Mouse (Mus musculus) lung, adult 2 months (tissue): Measurements from ENCODE around the gene Map1a. TPM values are rescaled to one million over a fixed set of nuclear protein-coding genes. Genes with fewer than 3 reads are reported as not detected.

ENCODE experiments used
- DNase-seq: peaks from one replicate; pipeline ENCODE4 v3.0.0; 2022
- H3K4me1 ChIP-seq: fragments of 200-500 bp; 2 replicates; pipeline ENCODE4 v1.6.1; 2011; ENCODE audit warnings: low read length; ENCODE audit not compliant: control insufficient read depth, insufficient read depth
- H3K4me3 ChIP-seq: fragments of 200-500 bp; replicated peaks from 2 replicates; pipeline ENCODE3; 2011; ENCODE audit warnings: low read depth, mild to moderate bottlenecking, control low read depth, low read length; ENCODE audit errors: extremely low read depth
- CTCF ChIP-seq: fragments of 200-500 bp; IDR thresholded peaks from 2 replicates; pipeline ENCODE4 v1.5.1; 2011; ENCODE audit warnings: mild to moderate bottlenecking, low read length, control low read depth; ENCODE audit not compliant: insufficient read depth
- POLR2A ChIP-seq: fragments of 200-500 bp; IDR thresholded peaks from 2 replicates; pipeline ENCODE4 v1.6.1; 2011; ENCODE audit warnings: low read depth, mild to moderate bottlenecking, control low read depth, low read length, borderline replicate concordance; ENCODE audit errors: extremely low read depth
- WGBS: fragments of 180-500 bp; shearing (Covaris S2); methylation state at CpG from one replicate; pipeline ENCODE4 v1.1.7; 2018; 5-methylcytosine and 5-hydroxymethylcytosine counted together
- polyA plus RNA-seq: library from polyadenylated mRNA; depleted of rRNA; stranded (reverse); fragments of >200 nt; gene quantifications from 2 replicates; pipeline ENCODE4 v1.2.3, GENCODE M21; 2012; rRNA removed

The Map1a gene
- 4.6 and 4.7 TPM in 2 replicates for polyA plus RNA-seq

DNA sequence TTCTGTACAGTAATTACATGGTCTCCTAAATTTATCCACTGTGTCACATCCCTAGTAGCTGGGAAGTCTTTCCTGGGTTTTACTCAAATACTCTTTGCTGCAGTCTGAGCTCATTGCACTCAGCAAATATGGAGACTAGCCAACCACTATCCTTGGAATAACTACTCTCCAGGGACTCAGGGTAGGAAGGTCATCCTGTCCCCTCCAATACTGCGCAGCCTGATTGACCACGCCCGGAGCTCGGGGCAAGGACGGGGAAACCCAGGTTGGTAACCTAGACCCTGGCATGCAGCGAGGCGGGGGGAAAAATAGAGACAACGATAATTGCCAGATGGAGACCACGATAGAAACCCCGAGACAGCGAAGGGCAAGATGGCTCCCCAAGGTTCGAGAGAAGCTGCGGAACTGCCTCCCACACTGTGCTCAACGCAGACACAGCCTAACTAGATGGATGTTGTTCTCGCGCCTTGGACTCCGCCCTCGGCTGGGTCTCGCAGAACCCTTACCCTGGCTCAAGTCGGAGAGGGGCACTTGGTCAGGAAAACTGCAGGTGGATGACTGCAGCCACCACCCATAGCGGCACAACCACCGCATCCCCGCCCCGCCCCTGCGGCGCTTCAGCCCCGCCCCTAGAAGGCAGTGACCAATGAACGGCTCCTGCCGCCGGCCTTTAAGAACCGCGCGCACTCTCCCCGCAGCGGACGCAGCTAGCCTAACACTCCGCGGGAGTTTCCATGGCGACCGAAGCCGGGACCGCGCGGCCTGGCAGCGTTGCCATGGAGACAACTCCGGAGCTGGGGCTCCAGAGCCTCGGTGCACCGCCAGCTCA is at the start of gene Map1a:
Gene Map1a, plus strand, starts transcription at position 700 of the 829 bp plus-strand sequence.
- peak; percentile 75 for DNase-seq
- peaks cover 8% of the 10 kb centered on the region for H3K4me1 ChIP-seq
- 1% methylated on average over 48 of the region's 48 CpGs for WGBS
- peak within 1 kb of the TSS; percentile 87 for H3K4me3 ChIP-seq
- no peak for TF ChIP-seq CTCF
- no peak for TF ChIP-seq POLR2A

DNA sequence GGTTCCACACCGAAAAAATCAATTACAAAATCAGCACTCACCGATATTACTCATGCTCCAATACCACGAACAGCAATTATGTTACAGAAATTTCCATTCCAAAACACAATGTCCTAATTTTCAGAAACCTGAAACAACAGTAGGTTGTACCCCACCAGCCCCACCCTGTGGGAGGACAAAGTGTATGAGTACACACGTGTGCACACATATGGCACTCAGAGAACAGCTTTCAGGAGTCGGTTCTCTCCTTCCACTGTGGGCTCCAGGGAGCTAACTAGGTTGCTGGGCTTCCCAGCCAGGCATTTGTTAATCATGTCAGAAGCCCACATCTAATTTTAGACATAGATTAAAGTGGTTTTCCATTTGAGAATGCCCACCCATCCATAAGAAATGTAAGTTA is 45.3 kb upstream of the Map1a start:
- 84% methylated on average over 5 of the region's 5 CpGs for WGBS

GRCm38 (mm10) chr2:121249758-121250157 is 39.6 kb upstream of the Map1a start:
- Histone ChIP-seq H3K4me3 (no peak overlapping the region), H3K4me1 (no peaks in the 10 kb centered on the region)
- no peak for TF ChIP-seq CTCF
- TF ChIP-seq POLR2A: no peak
- no peak for DNase-seq
- WGBS: 86% methylated on average over 2 of the region's 2 CpGs

More for the DNA sequence above, 45.3 kb upstream of the Map1a start:
- TF ChIP-seq CTCF (no peak), POLR2A (no peak)
- Histone ChIP-seq H3K4me1 (no peaks in the 10 kb centered on the region), H3K4me3 (no peak overlapping the region)
- DNase-seq: no peak

- DNase-seq: no peak
- TF ChIP-seq POLR2A (no peak), CTCF (no peak)
- 77% methylated on average over 8 of the region's 8 CpGs for WGBS
- H3K4me3 ChIP-seq: no peak overlapping the region
- H3K4me1 ChIP-seq: no peaks in the 10 kb centered on the region
These were observed 21.0 kb upstream of the Map1a start for GRCm38 (mm10) chr2:121268446-121268845.

DNA sequence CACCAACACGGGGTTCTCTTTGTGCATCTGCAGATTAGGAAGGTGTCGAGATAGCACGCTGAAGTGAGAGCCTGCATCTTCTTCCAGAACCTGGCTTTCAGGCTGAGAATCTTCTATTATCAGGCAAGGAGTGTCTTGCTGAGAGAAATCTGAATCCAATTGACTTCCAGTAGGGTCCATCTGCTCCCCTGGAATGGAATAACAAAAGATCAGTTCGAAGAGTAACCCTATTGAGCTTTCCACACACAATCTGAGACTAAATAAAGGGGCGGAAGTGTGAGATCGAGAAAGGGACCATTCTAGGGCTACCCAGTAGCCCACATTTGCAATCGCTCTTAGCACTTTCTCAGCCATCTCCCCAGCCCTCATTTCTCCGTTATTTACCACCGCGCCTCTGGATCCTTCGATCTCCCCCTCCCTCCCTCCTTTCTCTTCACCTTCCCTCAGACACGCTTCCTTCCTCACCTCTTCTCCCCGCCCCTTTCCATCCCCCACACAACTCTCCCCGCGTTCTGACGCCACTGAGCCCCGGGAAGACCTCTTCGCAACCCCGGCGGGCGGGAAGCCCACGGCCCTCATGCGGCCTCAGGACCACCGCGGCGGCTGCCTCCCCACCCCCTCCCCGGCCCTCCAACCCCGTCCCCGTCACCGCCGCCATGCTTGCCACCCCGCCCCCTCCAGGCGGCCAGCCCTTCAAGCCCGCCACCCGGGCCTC is 18.7 kb upstream of the Map1a start:
- Histone ChIP-seq H3K4me1 (no peaks in the 10 kb centered on the region), H3K4me3 (peak overlapping the region; percentile 75)
- 3% methylated on average over 35 of the region's 35 CpGs for WGBS
- TF ChIP-seq CTCF (no peak), POLR2A (no peak)
- no peak for DNase-seq

DNA sequence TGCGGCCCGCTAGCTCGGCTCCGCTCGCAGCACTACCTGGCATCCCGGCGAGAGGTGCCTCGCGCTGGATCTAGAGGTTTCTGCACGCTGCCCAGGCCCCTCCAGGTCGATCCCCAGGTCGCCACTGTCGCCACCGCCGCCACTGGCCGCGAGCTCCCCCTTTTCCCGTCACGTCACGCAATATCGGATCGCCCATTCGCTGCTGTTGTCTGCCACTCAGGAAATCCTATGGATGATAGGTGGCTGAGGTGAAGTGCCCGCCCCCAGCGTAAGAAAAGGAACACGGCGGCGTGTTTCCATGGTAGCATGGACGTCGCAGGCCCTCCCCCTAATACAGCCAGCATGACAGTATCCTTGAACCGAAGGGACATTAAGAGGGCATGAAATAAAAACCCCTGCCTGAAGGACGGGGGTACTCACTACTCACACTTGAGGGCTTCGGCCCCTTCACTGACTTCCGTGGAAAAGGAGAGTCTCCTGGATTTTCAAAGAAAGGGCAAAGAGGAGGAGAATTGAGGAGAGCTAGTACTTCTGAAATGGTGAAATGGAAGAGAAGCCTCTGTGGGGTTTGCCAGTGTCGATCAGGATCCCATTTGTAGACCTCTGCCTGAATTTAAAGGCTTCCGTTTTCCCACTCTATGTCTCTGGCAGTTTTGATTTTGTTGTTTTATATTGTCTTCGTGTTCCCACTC is 18.0 kb upstream of the Map1a start, which contains the start of gene Trp53bp1:
Gene Trp53bp1, minus strand, starts transcription at position 172 of the 692 bp plus-strand sequence.
- Histone ChIP-seq H3K4me3 (peak within 1 kb of the TSS; percentile 75), H3K4me1 (no peaks in the 10 kb centered on the region)
- peak; percentile 98 for DNase-seq
- 1% methylated on average over 37 of the region's 37 CpGs for WGBS
- TF ChIP-seq POLR2A: no peak; the same call in 1 of the 2 replicates

DNA sequence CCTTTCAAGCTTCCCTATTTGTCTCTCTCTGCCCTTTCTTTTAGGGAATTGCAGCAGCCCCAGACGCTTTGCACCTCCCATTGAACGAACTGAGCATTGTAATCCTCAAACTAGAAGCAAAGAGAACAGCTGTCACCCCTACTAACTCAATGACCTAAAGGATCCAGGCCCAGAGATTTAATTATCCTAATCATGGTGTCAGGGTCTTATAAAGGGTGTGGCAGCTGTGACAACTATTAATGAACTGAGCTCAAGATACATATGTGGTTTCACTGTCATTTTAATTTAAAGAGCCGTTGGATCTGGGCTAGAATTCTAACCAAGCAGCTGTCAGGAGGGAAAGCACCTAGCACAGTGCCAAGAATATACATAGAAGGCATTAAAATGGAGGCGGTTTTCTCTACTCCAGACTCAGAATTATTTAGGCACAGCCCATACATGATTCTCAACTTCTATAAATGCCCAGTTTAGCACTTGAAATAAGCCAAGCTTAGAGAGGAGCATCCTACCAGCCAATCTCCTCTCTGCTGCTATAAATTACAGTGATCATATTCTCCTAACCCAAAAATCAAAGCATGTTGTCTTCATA is 17.4 kb upstream of the Map1a start:
- no peak for DNase-seq
- Histone ChIP-seq H3K4me1 (no peaks in the 10 kb centered on the region), H3K4me3 (no peak overlapping the region)
- WGBS: 32% methylated on average over 4 of the region's 4 CpGs
- TF ChIP-seq POLR2A (no peak), CTCF (no peak)

- H3K4me3 ChIP-seq: no peak overlapping the region
- 78% methylated on average over 2 of the region's 2 CpGs for WGBS
- peaks cover 6% of the 10 kb centered on the region for H3K4me1 ChIP-seq
- no peak for DNase-seq
- TF ChIP-seq CTCF (no peak), POLR2A (no peak)
These were observed 1.6 kb upstream of the Map1a start for GRCm38 (mm10) chr2:121287850-121288249.
